Mouse (Mus musculus) liver, embryonic 12.5 days (tissue): Measurements from ENCODE around the gene Fbxo34. TPM values are rescaled to one million over a fixed set of nuclear protein-coding genes. Genes with fewer than 3 reads are reported as not detected.
"Not testable (repeated sequence)": the region's sequence is repeated elsewhere in the genome, so short reads cannot be mapped to it uniquely, and the experiment has no call there.

Experiments
- ATAC-seq: fragments of 200-750 bp; cut with Nextera tagmentation; 2 replicates; pipeline ENCODE4 v1.8.0; 2017; ENCODE audit warnings: moderate number of reproducible peaks, mild to moderate bottlenecking, moderate library complexity
- H3K27ac ChIP-seq: fragments of 300-500 bp; sonication (generic); 2 replicates; pipeline ENCODE4 v1.5.1; 2016; ENCODE audit warnings: mild to moderate bottlenecking
- H3K27me3 ChIP-seq: fragments of 300-500 bp; sonication (generic); replicated peaks from 2 replicates; pipeline ENCODE4 v1.6.1; 2016; ENCODE audit warnings: mild to moderate bottlenecking, moderate library complexity
- H3K36me3 ChIP-seq: fragments of 300-500 bp; sonication (generic); 2 replicates; pipeline ENCODE4 v1.6.1; 2016; ENCODE audit warnings: mild to moderate bottlenecking, moderate library complexity
- H3K4me1 ChIP-seq: fragments of 300-500 bp; sonication (generic); 2 replicates; pipeline ENCODE4 v1.6.1; 2016
- H3K4me2 ChIP-seq: fragments of 300-500 bp; sonication (generic); 2 replicates; pipeline ENCODE4 v1.6.1; 2016; ENCODE audit warnings: mild to moderate bottlenecking, moderate library complexity
- H3K4me3 ChIP-seq: fragments of 300-500 bp; sonication (generic); 2 replicates; pipeline ENCODE4 v1.5.1; 2016; ENCODE audit warnings: mild to moderate bottlenecking, moderate library complexity
- H3K9ac ChIP-seq: fragments of 300-500 bp; sonication (generic); 2 replicates; pipeline ENCODE4 v1.6.1; 2016; ENCODE audit warnings: mild to moderate bottlenecking, moderate library complexity
- H3K9me3 ChIP-seq: fragments of 300-500 bp; sonication (generic); replicated peaks from 2 replicates; pipeline ENCODE4 v1.6.1; 2016; ENCODE audit warnings: mild to moderate bottlenecking, moderate library complexity
- WGBS: fragments of 180-500 bp; shearing (Covaris S2); methylation state at CpG from one replicate; pipeline ENCODE4 v1.1.7; 2016; ENCODE audit not compliant: insufficient replicate concordance; 5-methylcytosine and 5-hydroxymethylcytosine counted together
- polyA plus RNA-seq: library from polyadenylated mRNA; unstranded; fragments of >200 nt; fragmentation: Nextera tagmentation; extraction: Ambion mirVana; gene quantifications from 2 replicates; pipeline ENCODE4 v1.2.1, GENCODE M21; 2016

Fbxo34 gene
- polyA plus RNA-seq, 1 experiment from 2014 or later: 36.4 TPM

DNA sequence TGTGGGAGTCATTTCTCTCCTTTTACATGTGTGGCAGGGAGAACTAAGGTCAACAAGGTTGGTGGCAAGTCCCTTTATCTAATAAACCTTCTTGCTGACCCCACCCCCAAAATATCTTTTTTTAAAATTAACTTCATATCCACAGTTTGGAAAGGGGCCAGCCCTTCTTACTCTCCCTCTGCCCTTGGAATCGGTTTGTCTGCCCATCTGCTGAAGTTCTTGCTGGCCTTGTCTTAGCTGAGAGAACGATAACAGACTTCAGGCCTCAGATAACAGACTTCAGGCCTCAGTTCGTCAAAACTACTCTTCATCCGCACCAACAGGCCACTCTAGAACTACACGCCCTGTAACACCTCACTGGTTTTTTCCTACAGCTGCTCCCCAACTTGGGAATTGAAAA, 94.1 kb downstream of the Fbxo34 start:
- peak overlapping the region; percentile 77 for H3K27ac ChIP-seq

DNA sequence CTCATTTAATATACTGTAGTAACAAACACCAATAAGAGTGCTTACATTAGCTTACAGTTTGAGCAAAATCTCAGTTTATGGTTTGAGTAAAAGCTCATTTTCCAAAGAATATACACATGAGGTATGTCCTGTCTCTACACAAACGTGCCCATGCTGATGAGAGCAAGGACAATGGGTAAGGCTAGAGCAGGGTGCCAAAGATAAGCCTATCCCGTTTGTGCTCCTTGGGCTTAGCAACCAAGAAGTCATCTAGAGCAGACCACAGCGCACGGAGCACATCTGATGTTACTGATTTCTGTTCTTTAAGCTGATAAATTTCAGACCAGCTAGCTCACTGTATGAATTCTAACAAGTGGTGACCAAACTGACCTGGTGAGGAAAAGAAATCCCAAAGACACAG, 94.7 kb downstream of the Fbxo34 start:
- H3K4me3 ChIP-seq: no peak overlapping the region
- peak overlapping the region; percentile 24; the same call in 1 of the 2 replicates for H3K9ac ChIP-seq
- WGBS: 49% methylated on average over 4 of the region's 4 CpGs
- H3K27ac ChIP-seq: peak overlapping the region; percentile 77
- H3K27me3 ChIP-seq: no peaks in the 10 kb centered on the region
- peak overlapping the region; percentile 40 for H3K4me2 ChIP-seq
- ATAC-seq: peak; percentile 64
- H3K4me1 ChIP-seq: peaks cover 35% of the 10 kb centered on the region
- no peaks in the 10 kb centered on the region for H3K9me3 ChIP-seq
- H3K36me3 ChIP-seq: peaks cover 84% of the 10 kb centered on the region

More for the DNA sequence above, 94.1 kb downstream of the Fbxo34 start:
- peaks cover 80% of the 10 kb centered on the region for H3K36me3 ChIP-seq
- WGBS: 31% methylated on average over 5 of the region's 5 CpGs
- no peaks in the 10 kb centered on the region for H3K9me3 ChIP-seq
- no peak overlapping the region for H3K4me3 ChIP-seq
- H3K9ac ChIP-seq: peak overlapping the region; percentile 24; the same call in 1 of the 2 replicates
- no peaks in the 10 kb centered on the region for H3K27me3 ChIP-seq
- ATAC-seq: peak; percentile 73
- peaks cover 35% of the 10 kb centered on the region for H3K4me1 ChIP-seq
- peak overlapping the region; percentile 40 for H3K4me2 ChIP-seq

DNA sequence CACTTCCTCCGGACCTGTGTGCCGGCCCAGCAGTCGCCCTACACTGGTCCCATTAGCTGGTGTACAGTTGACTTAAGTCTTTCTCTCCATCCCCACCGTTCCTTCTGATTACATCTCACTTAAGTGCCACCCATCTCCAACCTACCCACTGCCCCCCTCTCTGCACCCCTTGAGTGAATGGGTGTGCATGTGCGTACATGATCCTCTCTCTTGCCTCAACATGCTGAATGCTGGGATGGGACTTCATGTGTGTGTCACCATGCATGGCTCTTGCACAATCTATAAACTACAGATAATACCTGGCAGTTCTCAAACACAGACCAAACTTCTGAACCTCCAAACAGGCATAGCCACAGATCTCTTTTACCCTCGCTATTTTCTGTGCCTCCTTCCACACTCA, 101.4 kb downstream of the Fbxo34 start:
- no peak overlapping the region for H3K4me3 ChIP-seq
- H3K36me3 ChIP-seq: peaks cover 81% of the 10 kb centered on the region
- H3K9ac ChIP-seq: no peak overlapping the region
- no peak overlapping the region for H3K27ac ChIP-seq
- no peak; the same call in 1 of the 2 replicates for ATAC-seq
- H3K27me3 ChIP-seq: no peaks in the 10 kb centered on the region
- H3K4me1 ChIP-seq: peaks cover 10% of the 10 kb centered on the region; the same call in 1 of the 2 replicates
- no peaks in the 10 kb centered on the region for H3K9me3 ChIP-seq
- WGBS: 81% methylated on average over 6 of the region's 6 CpGs
- H3K4me2 ChIP-seq: no peak overlapping the region

DNA sequence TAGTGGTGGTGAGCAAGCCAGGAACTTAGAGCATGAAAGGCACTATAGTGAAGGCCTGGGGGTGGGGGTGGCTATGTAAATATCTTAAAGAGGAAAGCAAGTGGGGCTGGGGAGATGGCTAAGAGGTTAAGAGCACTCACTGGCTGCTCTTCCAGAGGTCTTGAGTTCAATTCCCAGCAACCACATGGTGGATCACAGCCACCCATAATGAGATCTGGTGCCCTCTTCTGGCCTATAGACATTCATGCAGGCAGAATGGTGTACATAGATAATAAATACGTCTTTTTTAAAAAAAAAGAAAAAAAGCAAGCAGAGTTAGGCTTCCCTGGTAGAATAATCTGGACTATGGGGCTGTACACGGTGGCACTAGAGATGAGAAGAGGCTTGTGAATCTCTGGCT, 103.2 kb downstream of the Fbxo34 start:
- H3K27ac ChIP-seq: no peak overlapping the region
- no peak overlapping the region for H3K9ac ChIP-seq
- peaks cover 6% of the 10 kb centered on the region; the same call in 1 of the 2 replicates for H3K4me1 ChIP-seq
- WGBS: 77% methylated on average over 2 of the region's 2 CpGs
- H3K4me2 ChIP-seq: no peak overlapping the region
- H3K4me3 ChIP-seq: no peak overlapping the region
- H3K27me3 ChIP-seq: no peaks in the 10 kb centered on the region
- H3K36me3 ChIP-seq: peaks cover 75% of the 10 kb centered on the region
- no peak for ATAC-seq
- no peaks in the 10 kb centered on the region for H3K9me3 ChIP-seq

DNA sequence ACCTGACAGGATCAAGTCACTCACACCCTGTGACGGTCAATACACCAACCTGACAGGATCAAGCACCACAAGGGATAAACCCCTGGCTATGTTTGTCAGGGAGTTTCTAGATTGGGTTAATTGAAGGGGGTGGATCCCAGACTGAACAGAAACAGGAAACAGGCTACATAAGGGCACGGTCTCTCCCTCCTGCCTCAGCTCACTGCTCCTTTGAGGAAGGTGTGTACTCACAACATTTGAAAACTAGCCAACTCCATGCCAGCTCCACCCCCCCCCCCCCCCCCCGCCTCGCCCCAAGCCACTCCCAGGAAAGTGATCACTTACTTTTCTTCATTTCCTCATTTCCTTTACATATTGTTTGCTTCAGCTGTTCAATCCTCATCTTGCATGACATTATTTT, 104.0 kb downstream of the Fbxo34 start:
- H3K27me3 ChIP-seq: no peaks in the 10 kb centered on the region
- no peak overlapping the region for H3K4me2 ChIP-seq
- H3K9me3 ChIP-seq: no peaks in the 10 kb centered on the region
- H3K9ac ChIP-seq: no peak overlapping the region
- H3K4me1 ChIP-seq: peaks cover 6% of the 10 kb centered on the region; the same call in 1 of the 2 replicates
- H3K4me3 ChIP-seq: no peak overlapping the region
- WGBS: 73% methylated on average over 3 of the region's 4 CpGs
- H3K27ac ChIP-seq: no peak overlapping the region
- ATAC-seq: no peak
- peaks cover 72% of the 10 kb centered on the region for H3K36me3 ChIP-seq

DNA sequence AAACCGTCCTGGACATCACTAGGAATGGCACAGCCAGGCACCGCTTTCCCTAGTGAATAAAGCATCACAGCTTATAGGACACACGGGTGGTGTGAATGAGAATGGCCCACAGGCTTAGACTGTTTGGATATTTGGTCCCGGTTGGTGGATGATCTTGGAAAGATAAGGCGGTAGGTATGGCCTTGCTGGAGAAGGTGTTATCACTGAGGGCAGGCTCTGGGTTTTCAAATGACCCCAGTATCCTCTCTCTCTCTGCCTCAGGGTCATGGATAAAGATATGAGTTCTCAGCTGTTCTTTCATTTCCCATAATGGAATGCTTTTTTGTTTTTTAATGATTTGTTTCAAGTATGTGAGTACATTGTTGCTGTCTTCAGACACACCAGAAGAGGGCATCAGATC, 105.0 kb downstream of the Fbxo34 start:
- H3K9me3 ChIP-seq: no peaks in the 10 kb centered on the region
- H3K4me1 ChIP-seq: peaks cover 6% of the 10 kb centered on the region; the same call in 1 of the 2 replicates
- no peak for ATAC-seq
- H3K9ac ChIP-seq: no peak overlapping the region
- no peaks in the 10 kb centered on the region for H3K27me3 ChIP-seq
- H3K4me2 ChIP-seq: no peak overlapping the region
- peaks cover 72% of the 10 kb centered on the region for H3K36me3 ChIP-seq
- H3K4me3 ChIP-seq: no peak overlapping the region
- no peak overlapping the region for H3K27ac ChIP-seq
- WGBS: 84% methylated on average over 5 of the region's 5 CpGs

DNA sequence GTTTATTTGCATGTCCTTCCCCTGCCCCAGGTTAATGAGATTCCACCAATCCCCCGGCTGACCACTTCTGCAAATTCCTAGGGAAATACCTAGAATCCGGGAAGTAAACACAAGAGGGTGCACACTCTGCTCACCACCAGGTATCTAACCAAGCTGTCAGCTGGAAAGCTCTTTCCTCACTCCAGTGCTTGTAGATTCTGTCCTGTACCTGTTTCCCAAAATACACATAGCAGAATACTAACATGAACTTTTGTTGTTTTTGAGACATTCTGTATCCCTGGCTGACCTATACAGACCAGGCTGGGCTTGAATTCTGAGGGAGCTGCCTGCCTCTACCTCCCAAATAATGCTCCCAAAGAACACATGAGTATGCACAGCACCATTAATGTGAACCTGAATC, 110.5 kb downstream of the Fbxo34 start:
- no peak for ATAC-seq
- Histone ChIP-seq H3K4me1 (0 out of 2 replicates have a peak, but pooled peaks cover 1% of the 10 kb centered on the region), H3K27me3 (no peaks in the 10 kb centered on the region), H3K9ac (no peak overlapping the region), H3K27ac (no peak overlapping the region), H3K36me3 (peaks cover 33% of the 10 kb centered on the region), H3K4me2 (no peak overlapping the region), H3K9me3 (no peaks in the 10 kb centered on the region), H3K4me3 (no peak overlapping the region)
- 67% methylated on average over 2 of the region's 2 CpGs for WGBS

DNA sequence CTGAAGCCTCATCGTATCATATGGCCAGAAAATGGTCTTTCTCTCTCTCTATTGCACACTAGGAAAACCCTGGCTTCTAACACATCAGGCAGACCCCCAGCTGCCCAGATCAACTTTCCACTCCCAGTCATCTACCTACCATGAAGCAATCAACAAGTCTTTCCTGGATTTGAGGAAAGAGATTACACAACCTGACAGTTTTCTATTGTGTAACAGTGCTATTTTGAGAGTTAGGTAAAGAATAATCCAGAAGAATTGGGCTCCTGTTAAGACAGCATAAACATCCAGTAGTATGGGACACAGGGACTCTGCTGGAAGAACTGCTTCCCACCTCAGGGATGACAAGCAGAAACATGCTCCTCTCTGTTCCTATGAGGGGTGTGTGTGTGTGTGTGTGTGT, 112.3 kb downstream of the Fbxo34 start:
- no peak for ATAC-seq
- Histone ChIP-seq H3K36me3 (peaks cover 20% of the 10 kb centered on the region), H3K4me2 (no peak overlapping the region), H3K9ac (no peak overlapping the region), H3K27ac (no peak overlapping the region), H3K4me3 (no peak overlapping the region), H3K27me3 (no peaks in the 10 kb centered on the region), H3K9me3 (no peaks in the 10 kb centered on the region), H3K4me1 (peaks cover 9% of the 10 kb centered on the region)
- 85% methylated on average over 1 of the region's 1 CpGs for WGBS

DNA sequence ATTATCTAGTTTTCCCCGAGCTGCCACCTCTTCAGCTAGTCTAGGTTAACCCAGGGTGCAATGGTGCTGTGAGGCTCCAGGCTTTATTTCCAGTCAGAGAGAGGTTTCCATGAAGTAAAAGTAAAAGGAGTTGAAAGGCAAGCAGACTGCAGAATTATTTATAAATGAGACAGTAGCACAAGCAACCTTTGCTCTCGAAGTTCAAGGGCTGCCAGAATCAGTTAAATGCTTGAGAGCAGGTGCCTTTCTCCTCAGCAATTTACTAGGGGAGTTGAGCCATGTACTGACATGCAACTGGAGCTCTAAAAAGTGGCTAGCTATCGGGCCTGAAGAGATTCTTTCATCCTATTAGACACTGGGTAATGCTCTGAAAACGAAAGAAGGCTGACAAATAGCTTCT, 112.9 kb downstream of the Fbxo34 start:
- ATAC-seq: no peak
- peaks cover 15% of the 10 kb centered on the region for H3K36me3 ChIP-seq
- peaks cover 13% of the 10 kb centered on the region for H3K4me1 ChIP-seq
- no peak overlapping the region for H3K27ac ChIP-seq
- H3K9ac ChIP-seq: no peak overlapping the region
- H3K4me2 ChIP-seq: no peak overlapping the region
- no peaks in the 10 kb centered on the region for H3K27me3 ChIP-seq
- WGBS: 60% methylated on average over 4 of the region's 4 CpGs
- H3K4me3 ChIP-seq: no peak overlapping the region
- no peaks in the 10 kb centered on the region for H3K9me3 ChIP-seq

DNA sequence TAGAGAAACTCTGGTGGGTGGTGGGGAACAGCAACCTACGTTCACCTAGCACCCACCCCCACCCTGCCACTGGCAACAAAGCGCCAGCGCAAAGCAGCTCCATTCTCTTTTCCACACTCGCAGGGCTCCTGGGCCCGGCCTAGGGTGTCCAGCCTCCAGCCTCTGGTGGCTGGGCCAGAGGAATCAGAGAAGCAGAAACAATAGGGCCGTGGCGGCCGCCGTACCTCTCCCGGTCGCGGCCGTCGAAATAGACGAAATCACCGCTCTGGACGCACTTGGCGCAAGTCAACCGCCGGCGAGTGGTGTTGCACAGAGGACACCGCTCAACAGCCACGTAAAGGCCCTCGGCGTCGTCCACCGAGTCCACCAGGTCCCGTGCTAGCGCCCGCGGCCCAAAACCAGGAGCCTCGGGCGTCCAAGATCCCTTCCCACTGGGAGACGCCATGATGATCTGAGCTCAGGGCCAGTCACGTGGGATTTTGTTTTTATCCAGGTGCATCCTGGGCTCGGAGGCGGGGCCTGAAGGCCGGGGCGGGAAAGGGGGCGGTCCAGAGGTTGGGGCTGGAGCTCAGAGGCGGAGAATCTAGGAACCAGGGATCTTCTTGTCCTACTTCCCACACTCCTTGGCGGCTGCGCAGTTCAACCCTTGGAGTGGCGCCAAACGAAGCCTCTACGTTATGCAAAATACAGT, 117.9 kb downstream of the Fbxo34 start:
- peak overlapping the region; percentile 50 for H3K27ac ChIP-seq
- no peaks in the 10 kb centered on the region for H3K27me3 ChIP-seq
- H3K9me3 ChIP-seq: no peaks in the 10 kb centered on the region
- H3K9ac ChIP-seq: peak overlapping the region; percentile 78
- peak; percentile 98 for ATAC-seq
- peak overlapping the region; percentile 87 for H3K4me2 ChIP-seq
- H3K36me3 ChIP-seq: no peaks in the 10 kb centered on the region
- H3K4me3 ChIP-seq: peak overlapping the region; percentile 82
- WGBS: under 1% methylated on average over 46 of the region's 46 CpGs
- peaks cover 22% of the 10 kb centered on the region for H3K4me1 ChIP-seq

DNA sequence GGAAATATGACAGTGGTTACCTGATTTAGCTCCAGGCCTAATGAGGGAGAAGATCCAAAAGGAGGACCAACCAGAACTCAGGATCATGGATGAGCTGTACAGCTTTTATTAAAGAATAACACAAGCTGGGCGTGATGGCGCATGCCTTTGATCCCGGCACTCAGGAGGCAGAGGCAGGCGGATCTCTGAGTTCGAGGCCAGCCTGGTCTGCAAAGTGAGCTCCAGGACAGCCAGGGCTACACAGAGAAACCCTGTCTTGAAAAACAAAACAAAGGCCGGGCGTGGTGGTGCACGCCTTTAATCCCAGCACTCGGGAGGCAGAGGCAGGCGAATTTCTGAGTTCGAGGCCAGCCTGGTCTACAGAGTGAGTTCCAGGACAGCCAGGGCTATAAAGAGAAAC, 120.3 kb downstream of the Fbxo34 start, which contains the start of gene Atg14:
Gene Atg14, minus strand, starts transcription at position 101 of the 400 bp plus-strand sequence.
- not testable (repeated sequence) for H3K36me3 ChIP-seq, H3K27me3 ChIP-seq, H3K9me3 ChIP-seq, H3K9ac ChIP-seq, ATAC-seq, H3K4me3 ChIP-seq, H3K27ac ChIP-seq, H3K4me2 ChIP-seq
- peaks cover 22% of the 10 kb centered on the region for H3K4me1 ChIP-seq
- 78% methylated on average over 11 of the region's 11 CpGs for WGBS

DNA sequence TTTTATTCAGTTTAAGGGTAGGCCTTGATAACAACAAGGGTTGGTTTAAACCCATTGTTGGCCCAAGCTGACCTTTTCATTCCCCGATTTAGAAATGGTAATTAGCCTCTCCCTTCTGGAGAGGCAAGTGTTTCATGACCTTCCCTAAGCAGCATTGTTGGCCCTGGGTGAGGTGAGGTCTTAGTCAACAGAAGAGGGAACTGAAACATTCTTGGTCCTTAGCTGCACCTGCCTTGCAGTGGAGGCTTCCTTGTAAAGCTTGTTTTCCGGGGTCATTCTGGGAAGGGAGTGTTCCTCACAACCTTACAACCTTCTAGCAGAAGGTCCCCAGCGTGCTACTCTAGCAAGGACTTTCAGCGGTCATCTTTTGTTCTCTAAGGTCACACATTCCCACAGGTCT, 122.5 kb downstream of the Fbxo34 start:
- Histone ChIP-seq H3K27me3 (peaks cover 3% of the 10 kb centered on the region; the same call in 1 of the 2 replicates), H3K36me3 (no peaks in the 10 kb centered on the region), H3K4me3 (no peak overlapping the region), H3K27ac (no peak overlapping the region), H3K9me3 (no peaks in the 10 kb centered on the region), H3K4me2 (no peak overlapping the region), H3K4me1 (peaks cover 11% of the 10 kb centered on the region), H3K9ac (no peak overlapping the region)
- no peak for ATAC-seq
- 60% methylated on average over 4 of the region's 4 CpGs for WGBS
